Comparison of ENCODE assay signal across 12 mouse cellular contexts in the genomic region with DNA sequence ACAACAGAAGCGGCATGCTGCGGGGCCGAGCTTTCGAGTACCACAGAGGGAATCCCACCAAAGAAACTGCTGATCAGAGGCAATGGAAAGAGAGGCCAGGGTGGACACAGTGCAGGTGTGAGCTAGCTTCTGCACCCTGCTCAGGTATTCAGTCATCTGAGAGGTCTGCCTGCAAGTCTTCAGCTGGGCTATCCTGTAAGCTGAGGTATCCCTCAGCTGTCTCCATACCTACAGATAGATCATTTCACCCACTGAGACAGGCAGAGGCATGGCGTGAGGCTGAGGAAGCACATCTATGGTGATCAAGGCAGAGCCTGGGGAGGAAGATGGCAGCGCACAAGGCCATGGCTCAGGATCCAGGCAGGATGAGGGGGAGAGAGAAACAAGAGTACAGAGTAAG.
"Had no signal": no experiment of that assay in that cellular context is flagged by ENCODE, and none has a peak within 500 bp of the region (broad histone marks: within the 10 kb centered on the region; RNA-seq: fewer than 3 reads in every experiment).

No protein-coding gene starts in this region.

- DNase-seq: kidney, postnatal 14 days; liver, embryonic 13.5 days; liver, postnatal 0 days; lung, postnatal 14 days; right cerebral cortex, postnatal 14 days; thymus, adult 2 months; thymus, postnatal 25 days had no signal

- ATAC-seq: liver, postnatal 0 days; midbrain, embryonic 13.5 days had no signal

- H3K27me3 ChIP-seq: liver, embryonic 13.5 days; lung, embryonic 15.5 days; stomach, embryonic 15.5 days had no signal

- H3K9me3 ChIP-seq: limb, embryonic 10.5 days; liver, embryonic 13.5 days; lung, embryonic 15.5 days; midbrain, embryonic 13.5 days; stomach, embryonic 15.5 days had no signal

- H3K4me3 ChIP-seq: limb, embryonic 10.5 days; liver, embryonic 13.5 days; lung, embryonic 15.5 days; midbrain, embryonic 13.5 days; stomach, embryonic 15.5 days had no signal

- H3K9ac ChIP-seq: liver, embryonic 13.5 days; liver, postnatal 0 days; lung, embryonic 15.5 days; midbrain, embryonic 13.5 days; stomach, embryonic 15.5 days had no signal

- H3K36me3 ChIP-seq: limb, embryonic 10.5 days; liver, embryonic 13.5 days; lung, embryonic 15.5 days; midbrain, embryonic 13.5 days; stomach, embryonic 15.5 days had no signal

- H3K4me2 ChIP-seq: liver, embryonic 13.5 days; lung, embryonic 15.5 days; midbrain, embryonic 13.5 days; stomach, embryonic 15.5 days had no signal

- H3K27ac ChIP-seq: limb, embryonic 10.5 days; liver, embryonic 13.5 days; macrophage; midbrain, embryonic 13.5 days had no signal

- H3K4me1 ChIP-seq: liver, embryonic 13.5 days had no signal
